Mouse (Mus musculus) hindbrain, embryonic 12.5 days (tissue): Measurements from ENCODE around the gene Gm4881. TPM values are rescaled to one million over a fixed set of nuclear protein-coding genes. Genes with fewer than 3 reads are reported as not detected.

Source experiments
- ATAC-seq: fragments of 200-750 bp; cut with Nextera tagmentation; 2 replicates; pipeline ENCODE4 v1.8.0; 2017; ENCODE audit warnings: moderate TSS enrichment; ENCODE audit not compliant: low FRiP score
- H3K27ac ChIP-seq: fragments of 300-500 bp; sonication (generic); 2 replicates; pipeline ENCODE4 v1.5.1; 2016; ENCODE audit warnings: mild to moderate bottlenecking
- H3K27me3 ChIP-seq: fragments of 300-500 bp; sonication (generic); 2 replicates; pipeline ENCODE4 v1.6.1; 2016; ENCODE audit warnings: mild to moderate bottlenecking
- H3K36me3 ChIP-seq: fragments of 300-500 bp; sonication (generic); 2 replicates; pipeline ENCODE4 v1.6.1; 2016; ENCODE audit warnings: mild to moderate bottlenecking
- H3K4me1 ChIP-seq: fragments of 300-500 bp; sonication (generic); 2 replicates; pipeline ENCODE4 v1.6.1; 2016
- H3K4me2 ChIP-seq: fragments of 300-500 bp; sonication (generic); replicated peaks from 2 replicates; pipeline ENCODE4 v1.6.1; 2016; ENCODE audit warnings: mild to moderate bottlenecking
- H3K4me3 ChIP-seq: fragments of 300-500 bp; sonication (generic); 2 replicates; pipeline ENCODE4 v1.5.1; 2016; ENCODE audit warnings: mild to moderate bottlenecking
- H3K9ac ChIP-seq: fragments of 300-500 bp; sonication (generic); 2 replicates; pipeline ENCODE4 v1.6.1; 2016; ENCODE audit warnings: mild to moderate bottlenecking, moderate library complexity
- H3K9me3 ChIP-seq: fragments of 300-500 bp; sonication (generic); replicated peaks from 2 replicates; pipeline ENCODE4 v1.6.1; 2016; ENCODE audit warnings: mild to moderate bottlenecking
- WGBS: fragments of 180-500 bp; shearing (Covaris S2); methylation state at CpG from one replicate; pipeline ENCODE4 v1.1.7; 2016; 5-methylcytosine and 5-hydroxymethylcytosine counted together
- polyA plus RNA-seq: library from polyadenylated mRNA; unstranded; fragments of >200 nt; fragmentation: Nextera tagmentation; extraction: Ambion mirVana; gene quantifications from 2 replicates; pipeline ENCODE4 v1.2.1, GENCODE M21; 2016

The Gm4881 gene
- polyA plus RNA-seq, 1 experiment from 2014 or later = 13.8 TPM

GRCm38 (mm10) chr7:24971972-24972893 lies 27.9 kb upstream of the Gm4881 start, which contains the start of gene Rabac1:
Rabac1 (minus strand) TSS chr7:24972754.
- Histone ChIP-seq H3K27me3 (no peaks in the 10 kb centered on the region), H3K9me3 (no peaks in the 10 kb centered on the region), H3K4me3 (peak within 1 kb of the TSS; percentile 67), H3K36me3 (peaks cover 3% of the 10 kb centered on the region; the same call in 1 of the 2 replicates), H3K4me2 (peak within 1 kb of the TSS; percentile 77), H3K9ac (peak within 1 kb of the TSS; percentile 75), H3K27ac (peak within 1 kb of the TSS; percentile 55), H3K4me1 (peaks cover 11% of the 10 kb centered on the region)
- under 1% methylated on average over 45 of the region's 45 CpGs for WGBS
- ATAC-seq = peak; percentile 92

DNA sequence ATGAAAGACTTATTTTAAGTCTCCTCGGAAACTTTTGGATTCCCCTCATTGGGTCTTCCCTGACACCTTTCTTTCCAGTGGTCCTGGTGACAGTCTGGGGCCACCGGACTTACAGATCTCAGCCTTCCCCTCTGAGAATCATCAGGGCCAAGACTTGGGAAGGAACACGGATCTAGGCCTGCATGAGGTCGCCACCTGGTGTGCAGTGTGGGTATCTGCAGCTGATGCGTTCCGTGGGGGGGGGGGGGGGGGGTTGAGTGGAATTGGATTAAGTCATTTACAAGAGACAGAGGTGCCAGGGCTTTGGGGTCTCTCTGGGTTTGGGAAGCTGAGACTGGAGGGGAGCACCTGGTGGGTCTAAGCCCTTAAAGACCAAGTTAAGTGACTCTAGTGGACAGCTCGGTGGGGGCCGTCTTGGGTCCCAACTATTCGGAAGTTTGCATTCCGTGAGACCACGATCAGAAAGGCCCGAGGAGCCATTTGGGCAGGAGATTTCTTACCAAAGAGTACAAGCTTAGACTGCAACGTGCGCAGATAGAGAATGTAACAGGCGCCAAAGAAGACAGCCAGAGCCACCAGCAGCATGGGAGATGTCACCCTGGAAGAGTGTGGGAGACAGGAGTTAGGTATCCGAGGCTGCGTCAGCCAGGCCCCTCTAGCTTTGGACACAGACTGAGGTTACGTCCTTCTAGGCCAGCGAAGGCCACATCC lies 27.1 kb upstream of the Gm4881 start:
- Histone ChIP-seq H3K27me3 (no peaks in the 10 kb centered on the region), H3K9ac (peak overlapping the region; percentile 75), H3K9me3 (no peaks in the 10 kb centered on the region), H3K4me3 (peak overlapping the region; percentile 67), H3K4me1 (peaks cover 11% of the 10 kb centered on the region), H3K36me3 (peaks cover 3% of the 10 kb centered on the region; the same call in 1 of the 2 replicates), H3K27ac (peak overlapping the region; percentile 55; the same call in 1 of the 2 replicates), H3K4me2 (peak overlapping the region; percentile 77)
- peak; percentile 7; the same call in 1 of the 2 replicates for ATAC-seq
- WGBS = 10% methylated on average over 18 of the region's 19 CpGs

- Histone ChIP-seq H3K4me2 (no peak overlapping the region), H3K9ac (no peak overlapping the region), H3K27ac (no peak overlapping the region), H3K27me3 (no peaks in the 10 kb centered on the region), H3K4me3 (no peak overlapping the region), H3K9me3 (no peaks in the 10 kb centered on the region), H3K4me1 (peaks cover 11% of the 10 kb centered on the region), H3K36me3 (peaks cover 3% of the 10 kb centered on the region; the same call in 1 of the 2 replicates)
- 96% methylated on average over 3 of the region's 3 CpGs for WGBS
- ATAC-seq = no peak
Measured at GRCm38 (mm10) chr7:24970341-24970740, 26.0 kb upstream of the Gm4881 start.

GRCm38 (mm10) chr7:24969805-24970204 lies 25.5 kb upstream of the Gm4881 start:
- Histone ChIP-seq H3K4me3 (no peak overlapping the region), H3K9me3 (no peaks in the 10 kb centered on the region), H3K36me3 (peaks cover 3% of the 10 kb centered on the region; the same call in 1 of the 2 replicates), H3K27me3 (no peaks in the 10 kb centered on the region), H3K4me1 (peaks cover 11% of the 10 kb centered on the region), H3K9ac (no peak overlapping the region), H3K4me2 (no peak overlapping the region), H3K27ac (no peak overlapping the region)
- 77% methylated on average over 12 of the region's 12 CpGs for WGBS
- ATAC-seq = no peak

- Histone ChIP-seq H3K4me2 (no peak overlapping the region), H3K4me3 (no peak overlapping the region), H3K9me3 (no peaks in the 10 kb centered on the region), H3K4me1 (peaks cover 11% of the 10 kb centered on the region), H3K27ac (no peak overlapping the region), H3K9ac (no peak overlapping the region), H3K36me3 (peaks cover 3% of the 10 kb centered on the region; the same call in 1 of the 2 replicates), H3K27me3 (no peaks in the 10 kb centered on the region)
- no peak for ATAC-seq
- WGBS = 81% methylated on average over 6 of the region's 6 CpGs
Measured at GRCm38 (mm10) chr7:24968463-24968862, 24.2 kb upstream of the Gm4881 start.

- Histone ChIP-seq H3K4me1 (peaks cover 11% of the 10 kb centered on the region), H3K4me2 (no peak overlapping the region), H3K9me3 (no peaks in the 10 kb centered on the region), H3K4me3 (no peak overlapping the region), H3K27ac (no peak overlapping the region), H3K36me3 (peaks cover 3% of the 10 kb centered on the region; the same call in 1 of the 2 replicates), H3K27me3 (no peaks in the 10 kb centered on the region), H3K9ac (no peak overlapping the region)
- ATAC-seq = no peak
- WGBS = 84% methylated on average over 8 of the region's 8 CpGs
Measured at GRCm38 (mm10) chr7:24967966-24968365, 23.7 kb upstream of the Gm4881 start.

DNA sequence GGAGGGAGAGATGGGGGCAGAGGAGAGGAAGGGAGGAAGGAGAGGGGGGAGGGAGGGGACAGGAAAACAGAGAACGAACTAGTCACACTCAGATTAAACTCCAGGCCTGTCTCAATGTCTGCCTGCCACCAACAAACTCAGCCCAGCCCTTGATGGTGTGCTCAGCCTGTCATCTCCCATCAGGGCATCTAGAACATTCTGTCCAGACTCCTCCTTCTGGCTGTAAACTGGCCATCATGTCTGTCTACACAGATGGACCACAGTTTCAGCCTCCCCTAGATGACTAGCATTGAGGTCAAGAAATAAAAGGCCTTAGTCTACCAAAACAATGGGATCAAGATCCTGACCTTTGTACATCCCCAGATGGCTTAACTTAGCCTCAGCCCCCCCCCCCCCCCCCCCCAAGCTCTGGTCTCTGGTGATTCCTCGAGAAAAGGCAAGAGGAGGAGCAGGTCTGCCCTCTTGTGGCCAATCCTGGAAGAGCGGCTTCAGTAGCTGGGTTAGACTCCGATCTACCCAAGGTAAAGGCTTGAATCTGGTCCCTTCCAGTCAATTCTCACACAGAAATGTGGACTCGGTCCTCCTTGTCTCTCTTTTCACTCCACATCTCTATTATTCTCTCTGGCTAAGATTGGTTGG lies 20.7 kb upstream of the Gm4881 start:
- Histone ChIP-seq H3K9me3 (no peaks in the 10 kb centered on the region), H3K4me1 (no peaks in the 10 kb centered on the region), H3K9ac (no peak overlapping the region), H3K27ac (no peak overlapping the region), H3K4me2 (no peak overlapping the region), H3K27me3 (no peaks in the 10 kb centered on the region), H3K36me3 (peaks cover 3% of the 10 kb centered on the region; the same call in 1 of the 2 replicates), H3K4me3 (no peak overlapping the region)
- 14% methylated on average over 5 of the region's 5 CpGs for WGBS
- 0 out of 2 replicates have a peak, but pooled peaks have one; percentile 42 for ATAC-seq

DNA sequence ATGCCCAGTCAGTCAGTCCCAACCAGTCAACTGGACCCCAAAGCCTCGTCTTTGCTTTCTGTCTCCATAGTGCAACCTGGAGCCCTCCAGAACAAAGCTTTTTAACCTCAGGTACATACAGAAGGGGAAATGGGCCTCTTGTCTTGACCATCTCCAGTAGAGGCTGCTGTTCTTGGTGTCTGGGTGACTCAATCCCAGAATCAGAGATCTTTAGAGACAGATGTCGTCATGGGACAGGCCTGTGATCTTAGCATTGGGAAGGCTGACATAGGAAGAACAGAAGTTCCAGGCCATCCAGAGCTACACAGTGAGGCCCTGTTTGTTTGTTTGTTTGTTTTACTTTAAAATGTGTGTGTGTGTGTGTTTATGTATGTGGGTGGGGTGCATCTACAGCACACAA lies 20.0 kb upstream of the Gm4881 start:
- H3K9me3 ChIP-seq = no peaks in the 10 kb centered on the region
- no peaks in the 10 kb centered on the region for H3K4me1 ChIP-seq
- WGBS = 74% methylated on average over 2 of the region's 2 CpGs
- H3K27me3 ChIP-seq = no peaks in the 10 kb centered on the region
- H3K9ac ChIP-seq = no peak overlapping the region
- H3K36me3 ChIP-seq = no peaks in the 10 kb centered on the region
- no peak overlapping the region for H3K4me3 ChIP-seq
- H3K27ac ChIP-seq = no peak overlapping the region
- H3K4me2 ChIP-seq = no peak overlapping the region
- no peak for ATAC-seq

GRCm38 (mm10) chr7:24955226-24955625 lies 10.9 kb upstream of the Gm4881 start:
- Histone ChIP-seq H3K4me1 (peaks cover 49% of the 10 kb centered on the region), H3K4me2 (peak overlapping the region; percentile 63), H3K36me3 (no peaks in the 10 kb centered on the region), H3K9ac (peak overlapping the region; percentile 53; the same call in 1 of the 2 replicates), H3K27me3 (peaks cover 71% of the 10 kb centered on the region), H3K4me3 (peak overlapping the region; percentile 36), H3K9me3 (no peaks in the 10 kb centered on the region), H3K27ac (no peak overlapping the region)
- under 1% methylated on average over 31 of the region's 33 CpGs for WGBS
- no peak for ATAC-seq

- Histone ChIP-seq H3K9ac (peak overlapping the region; percentile 53), H3K27me3 (peaks cover 79% of the 10 kb centered on the region), H3K4me3 (peak overlapping the region; percentile 36), H3K9me3 (no peaks in the 10 kb centered on the region), H3K36me3 (no peaks in the 10 kb centered on the region), H3K27ac (no peak overlapping the region), H3K4me1 (peaks cover 56% of the 10 kb centered on the region), H3K4me2 (peak overlapping the region; percentile 63)
- 2% methylated on average over 30 of the region's 30 CpGs for WGBS
- no peak for ATAC-seq
Measured at GRCm38 (mm10) chr7:24954450-24954849, 10.2 kb upstream of the Gm4881 start.

DNA sequence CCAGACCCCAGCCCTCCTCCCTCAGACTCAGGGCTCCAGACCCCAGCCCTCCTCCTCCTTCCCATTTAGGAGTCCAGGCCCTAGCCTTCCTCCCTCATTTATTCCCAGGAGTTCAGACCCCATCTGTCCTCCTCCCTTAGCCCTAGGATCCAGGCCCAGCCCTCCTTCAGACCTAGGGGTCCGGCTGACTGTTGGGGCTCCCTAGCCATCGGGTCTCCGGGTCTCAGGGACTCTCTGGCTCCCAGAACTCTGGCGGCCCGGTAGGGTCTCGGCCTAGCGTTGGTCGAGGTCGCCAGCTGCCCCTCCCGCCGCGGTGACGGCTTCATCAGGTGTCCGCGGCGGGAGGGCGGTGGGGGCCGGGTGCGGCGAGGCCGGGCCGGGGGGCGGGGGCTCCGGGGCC lies 9.7 kb upstream of the Gm4881 start:
- Histone ChIP-seq H3K9me3 (no peaks in the 10 kb centered on the region), H3K27ac (no peak overlapping the region), H3K9ac (peak overlapping the region; percentile 53), H3K4me3 (peak overlapping the region; percentile 36), H3K36me3 (no peaks in the 10 kb centered on the region), H3K4me1 (peaks cover 61% of the 10 kb centered on the region), H3K27me3 (peaks cover 84% of the 10 kb centered on the region), H3K4me2 (peak overlapping the region; percentile 63)
- no peak for ATAC-seq
- WGBS = 4% methylated on average over 23 of the region's 24 CpGs
